Mouse (Mus musculus) embryo, embryonic 11.5 days (tissue): ENCODE results near the gene Bach2.

Source experiments
- DNase-seq: peaks from one replicate; pipeline ENCODE4 v3.0.0-alpha.2; 2012; ENCODE audit warnings: low read depth, low spot score

Bach2 gene

DNA sequence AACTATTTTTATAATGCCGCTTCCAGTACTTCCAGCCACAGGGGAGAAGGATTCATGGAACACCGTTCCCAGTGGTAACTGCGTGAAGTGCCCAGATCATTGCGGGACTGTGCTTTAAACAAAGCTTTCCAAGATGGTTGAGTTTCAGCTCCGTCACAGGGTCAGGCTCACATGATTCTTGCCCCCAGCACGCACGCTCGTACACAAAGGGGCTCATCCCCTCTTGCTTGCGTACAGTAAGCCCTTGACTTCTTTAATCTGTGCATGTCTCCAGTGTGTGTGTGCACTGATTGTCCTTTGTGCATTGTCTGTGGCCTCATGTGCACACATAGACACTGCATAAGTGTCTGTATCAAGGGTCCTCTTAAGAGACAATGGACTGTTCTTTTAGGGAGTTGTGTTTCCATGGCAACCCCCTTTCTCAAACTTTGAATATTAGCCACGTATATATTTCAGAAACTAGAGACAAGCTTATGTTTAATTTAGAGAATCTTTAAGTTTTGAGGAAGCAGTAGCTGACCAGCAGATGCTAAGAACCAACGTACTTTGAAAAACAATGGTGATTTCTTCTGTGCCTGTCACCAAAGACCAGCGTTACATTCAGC, 119.5 kb downstream of the Bach2 start:
- no peak for DNase-seq

DNA sequence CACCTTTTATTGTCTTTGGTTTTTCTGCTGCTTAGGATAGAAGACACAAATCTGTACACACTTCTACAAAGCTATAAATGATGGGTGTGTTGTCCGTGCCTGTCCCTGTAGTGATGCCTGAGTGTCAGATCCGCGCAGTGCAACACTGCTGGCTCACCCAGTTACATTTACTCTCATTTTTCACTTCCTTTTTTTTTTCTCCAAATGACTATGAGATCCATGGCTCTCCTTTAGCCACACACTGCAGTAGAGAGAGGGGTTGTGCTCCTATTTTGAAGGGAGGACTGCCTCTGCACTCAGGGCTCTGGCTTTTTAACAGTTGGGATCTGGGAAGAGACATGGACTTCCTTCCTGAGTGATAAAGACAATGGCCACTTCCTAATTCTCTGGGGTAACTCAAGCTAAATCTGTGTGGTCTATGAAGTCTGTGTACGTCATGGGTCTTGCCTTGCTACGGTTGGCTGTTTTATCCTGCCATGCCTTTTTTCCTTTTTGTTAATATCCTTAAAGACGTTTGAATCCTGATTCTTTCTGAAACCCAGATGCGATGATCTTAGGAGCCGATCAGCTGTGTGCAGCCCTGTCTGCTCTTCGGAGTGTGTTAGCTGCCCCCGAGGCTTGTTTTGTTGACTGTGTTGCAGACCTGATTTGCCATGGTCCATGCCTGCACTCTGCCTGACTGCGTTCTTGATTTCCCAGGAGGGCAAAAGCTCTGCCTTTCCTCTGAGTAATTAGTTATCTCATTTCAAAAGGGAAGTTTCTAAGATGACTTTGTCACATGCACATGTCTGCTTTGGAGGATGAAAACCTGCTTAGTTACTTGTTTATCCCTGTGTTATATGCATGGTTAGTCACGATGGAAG, 120.2 kb downstream of the Bach2 start:
- no peak for DNase-seq

DNA sequence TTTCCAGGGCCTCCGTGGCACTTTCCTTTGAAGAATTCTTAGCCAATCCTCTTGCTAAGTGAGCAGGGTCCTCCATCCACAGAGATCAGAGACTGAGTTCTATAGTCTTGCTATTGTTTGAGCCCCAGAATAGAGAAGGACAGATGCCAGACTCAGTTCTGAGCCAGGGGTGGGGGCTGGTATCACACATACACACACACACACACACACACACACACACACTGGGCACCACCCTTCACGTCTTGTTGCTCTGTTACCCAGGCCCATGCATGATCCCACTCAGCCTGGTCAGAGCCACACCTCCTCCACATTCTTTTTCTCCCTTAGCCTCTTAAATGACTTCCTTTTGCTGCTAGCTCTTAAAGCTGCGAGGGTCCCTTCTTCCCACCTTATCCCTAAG, 121.0 kb downstream of the Bach2 start:
- no peak for DNase-seq

DNA sequence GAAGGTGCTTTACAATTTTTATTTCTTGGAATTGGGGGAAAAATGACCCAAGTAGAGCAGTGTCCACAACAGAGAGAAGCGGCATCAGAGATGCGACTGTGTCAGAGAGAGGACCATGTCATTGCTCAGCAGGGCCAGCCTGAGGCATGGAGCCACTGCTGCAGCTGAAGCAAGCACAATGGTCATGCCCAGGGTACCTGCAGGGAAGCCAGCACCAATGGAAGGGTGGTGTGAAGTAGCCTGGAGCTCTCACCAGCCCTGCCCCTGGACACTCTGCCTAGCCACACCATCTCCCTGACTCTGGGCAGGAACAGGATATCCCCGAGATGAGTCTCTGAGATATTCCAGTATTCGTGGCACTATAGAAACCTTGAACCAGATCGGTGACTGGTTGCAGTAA, 121.9 kb downstream of the Bach2 start:
- DNase-seq, result no peak

DNA sequence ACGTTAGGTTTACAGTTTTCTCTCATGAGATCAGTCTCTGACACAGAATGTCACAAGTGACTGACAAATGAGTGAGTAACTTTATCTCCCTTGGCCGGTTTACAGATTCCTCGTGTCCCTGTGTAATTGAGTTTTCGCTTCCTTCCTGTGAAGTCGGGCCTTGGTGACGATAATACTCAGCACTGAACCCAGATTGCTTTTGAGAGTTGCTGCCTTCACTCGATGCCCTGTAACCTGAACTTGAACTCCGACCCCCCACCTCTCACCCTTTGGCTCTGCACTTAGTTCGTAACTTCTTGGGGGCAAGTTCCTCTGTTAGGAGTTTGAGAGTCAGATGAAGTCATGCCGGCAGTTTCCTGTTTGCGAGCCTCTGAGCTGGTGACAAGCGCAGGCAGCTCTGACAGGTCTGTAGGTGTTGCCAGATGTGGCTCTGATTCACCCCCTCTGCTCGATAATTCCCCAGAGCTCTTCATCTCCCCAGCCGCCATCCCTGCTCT, 124.9 kb downstream of the Bach2 start:
- no peak for DNase-seq

DNA sequence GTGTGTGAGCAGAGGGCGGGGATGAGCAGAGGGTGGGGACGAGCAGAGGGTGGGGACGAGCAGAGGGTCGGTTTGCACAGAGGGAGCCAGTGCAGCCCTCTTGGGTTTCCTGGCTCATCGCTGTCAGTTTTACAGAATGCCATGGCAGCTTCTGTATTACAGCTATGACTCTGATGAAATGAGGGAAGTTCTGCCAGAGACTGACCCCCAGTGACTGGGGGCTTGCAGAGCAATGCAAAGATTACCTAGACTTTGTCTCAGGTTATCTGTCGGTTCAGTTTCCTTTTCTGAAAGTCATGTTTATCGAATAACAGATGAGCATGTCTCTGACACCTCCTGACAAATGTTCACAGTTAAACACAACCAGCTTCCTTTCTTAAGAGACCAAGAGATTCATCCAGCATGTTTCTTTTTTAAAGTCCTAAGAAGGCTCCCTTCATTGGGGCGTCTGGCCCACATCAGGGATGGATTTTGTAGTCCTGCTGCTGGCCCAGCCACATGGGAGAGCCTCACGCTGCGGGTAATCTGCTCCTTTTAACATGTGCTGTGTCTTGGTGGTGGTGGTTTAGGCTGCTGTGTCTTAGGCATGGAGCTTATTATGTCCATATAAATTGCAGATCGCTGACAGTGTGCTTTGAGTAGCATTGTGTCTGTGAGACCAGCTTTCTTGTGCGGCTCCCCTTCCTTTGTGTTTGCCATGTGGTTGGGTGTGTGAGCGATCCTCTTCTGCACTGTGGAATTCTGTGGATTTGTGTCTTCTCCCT, 126.7 kb downstream of the Bach2 start:
- no peak for DNase-seq

DNA sequence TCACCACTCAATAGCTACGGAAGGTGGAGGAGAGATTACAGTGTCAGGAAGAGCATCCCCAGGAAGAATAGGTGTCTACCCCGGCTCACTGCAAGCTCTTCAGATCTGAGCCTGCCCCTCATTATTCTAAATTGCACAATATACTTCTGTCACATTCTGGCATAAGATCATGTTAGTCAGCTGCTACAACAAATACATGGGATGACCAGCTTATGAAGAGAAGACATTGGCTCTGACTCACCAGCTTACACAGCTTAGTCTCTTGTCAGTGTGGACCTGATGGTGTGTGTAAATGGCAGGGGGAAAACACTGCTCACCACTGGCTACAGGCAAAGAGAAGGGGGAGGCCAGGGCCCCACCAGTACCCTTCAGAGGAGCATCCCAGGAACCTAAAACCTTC, 127.6 kb downstream of the Bach2 start:
- no peak for DNase-seq

DNA sequence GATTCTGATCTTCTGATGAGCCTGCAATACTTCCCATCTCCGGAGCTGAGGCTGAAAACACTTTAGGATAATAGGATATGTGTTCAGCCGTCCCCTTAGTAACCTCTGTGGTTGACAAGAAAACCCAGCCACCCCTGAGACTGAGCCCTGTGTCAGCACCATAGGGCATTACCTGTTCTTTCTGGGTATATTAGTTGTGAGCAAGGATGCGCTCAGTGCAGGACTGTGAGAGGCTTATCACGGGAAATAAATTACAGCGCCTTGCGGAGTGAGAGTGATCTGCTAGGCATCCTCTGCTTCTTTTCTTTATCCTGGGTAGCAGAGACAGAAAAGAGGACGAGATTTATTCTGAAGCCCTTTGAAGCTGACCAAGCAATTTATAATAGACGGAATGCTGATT, 129.7 kb downstream of the Bach2 start:
- DNase-seq, result no peak

DNA sequence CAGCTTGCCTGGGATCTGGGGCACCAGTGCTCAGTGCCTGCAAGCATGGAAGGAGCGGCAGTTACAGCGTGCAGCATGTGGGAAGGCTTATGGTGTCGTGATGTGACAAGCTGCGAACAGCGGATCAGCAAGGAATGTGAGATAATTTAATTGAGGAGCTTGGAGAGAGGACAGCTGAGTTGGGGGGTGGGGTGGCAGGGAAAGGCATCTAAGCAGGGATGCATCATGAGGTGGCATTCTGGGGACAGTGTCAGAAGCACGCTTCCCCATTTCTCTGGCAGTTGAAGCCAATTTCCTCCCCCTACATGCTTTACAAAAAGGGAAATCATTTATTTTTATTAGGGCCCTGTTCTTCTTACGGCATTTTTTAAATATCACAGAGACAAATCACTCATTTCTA, 134.5 kb downstream of the Bach2 start:
- DNase-seq, result no peak

DNA sequence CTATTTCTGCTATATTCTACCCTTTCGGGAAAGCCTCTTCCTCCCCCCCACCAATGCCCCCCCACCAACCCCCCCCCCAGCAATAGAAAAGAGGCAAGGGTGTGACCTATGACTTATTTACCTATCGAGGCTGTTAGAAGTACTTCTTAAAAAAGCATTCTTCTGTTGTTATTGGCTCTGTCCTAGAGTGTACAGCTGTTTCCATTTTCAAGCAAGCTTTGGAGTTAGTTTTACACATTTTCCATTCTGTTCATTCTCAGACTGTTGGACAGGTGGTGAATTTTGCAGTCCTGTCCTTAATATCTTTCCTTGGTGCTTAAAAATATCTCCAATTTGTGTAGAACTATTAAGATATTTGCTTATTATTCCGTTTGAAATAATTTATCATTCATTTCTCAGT, 134.9 kb downstream of the Bach2 start:
- no peak for DNase-seq

DNA sequence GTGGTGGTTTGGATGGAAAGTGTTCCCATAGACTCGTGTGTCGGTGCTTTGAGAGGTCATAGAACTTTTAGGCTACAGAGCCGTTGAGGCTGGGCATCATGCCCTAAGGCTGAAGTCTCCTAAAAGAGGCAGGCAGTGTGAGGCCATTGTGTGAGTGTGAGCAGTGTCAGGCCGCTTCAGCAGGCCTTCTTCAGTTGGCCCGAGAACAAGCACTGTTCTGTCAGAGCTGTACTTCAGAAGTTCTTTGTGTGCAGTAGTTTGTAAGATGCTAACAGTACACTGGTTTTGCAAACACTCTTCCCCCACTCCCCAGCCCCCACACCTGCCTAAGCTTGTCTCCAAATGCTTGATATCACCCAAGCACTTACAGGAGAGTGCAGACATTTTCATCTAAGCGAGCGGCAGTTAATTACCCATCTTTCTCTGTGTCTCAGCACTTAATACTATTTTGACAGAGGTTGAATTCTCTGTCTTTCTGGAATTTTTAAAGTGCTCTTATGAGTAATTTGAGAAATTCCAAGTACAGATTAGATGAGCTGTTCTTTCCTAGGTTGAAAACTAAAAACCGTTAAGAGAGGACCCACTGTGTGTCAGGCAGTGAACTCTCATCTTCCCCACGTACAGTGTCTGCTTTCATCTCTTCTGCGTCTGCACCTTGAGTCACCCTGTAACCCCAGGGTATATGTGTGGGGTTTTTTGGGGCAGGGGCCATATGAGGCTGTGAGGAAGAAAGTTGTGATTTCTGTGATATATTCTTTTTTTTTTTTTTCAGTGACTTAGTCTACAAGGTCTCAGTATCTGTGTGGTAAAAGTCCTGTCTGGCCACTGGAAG, 136.4 kb downstream of the Bach2 start:
- no peak for DNase-seq

DNA sequence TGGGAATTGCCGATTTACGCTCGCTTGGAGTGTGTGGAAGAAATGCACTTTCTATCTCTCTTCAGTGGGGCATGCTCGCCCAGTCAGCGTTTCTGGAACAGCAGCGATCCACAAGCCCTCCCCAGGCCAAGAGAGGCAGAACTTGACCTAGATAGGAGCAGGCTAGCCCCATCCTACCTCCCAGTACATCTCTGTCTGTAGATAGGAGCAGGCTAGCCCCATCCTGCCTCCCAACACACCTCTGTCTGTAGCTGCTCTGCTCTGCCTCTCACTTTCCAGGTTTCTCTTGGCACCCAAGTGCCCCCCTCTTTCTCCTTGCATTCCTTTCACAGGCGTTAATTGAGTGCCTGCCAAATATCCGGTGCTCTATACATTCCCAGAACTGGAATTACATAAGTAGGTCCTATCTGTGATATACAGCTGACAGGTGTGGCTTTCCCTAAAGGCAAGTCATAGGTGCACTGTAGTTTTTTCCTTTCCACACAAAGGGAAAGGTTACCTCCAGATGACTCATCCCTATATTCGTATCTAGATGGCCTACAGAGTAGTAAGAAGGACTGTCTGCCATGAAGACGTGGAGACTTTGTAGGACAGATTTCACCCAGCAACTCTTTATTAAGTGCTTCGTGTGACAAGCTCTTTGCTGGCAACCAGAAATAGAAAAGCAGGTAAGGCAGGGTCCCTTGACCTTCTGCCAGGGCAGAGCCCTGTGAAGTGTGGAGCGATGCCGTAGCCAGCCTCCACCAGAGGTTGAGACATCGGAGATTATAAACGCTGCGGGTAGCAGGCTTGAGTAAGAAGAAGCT, 137.3 kb downstream of the Bach2 start:
- DNase-seq, result no peak

DNA sequence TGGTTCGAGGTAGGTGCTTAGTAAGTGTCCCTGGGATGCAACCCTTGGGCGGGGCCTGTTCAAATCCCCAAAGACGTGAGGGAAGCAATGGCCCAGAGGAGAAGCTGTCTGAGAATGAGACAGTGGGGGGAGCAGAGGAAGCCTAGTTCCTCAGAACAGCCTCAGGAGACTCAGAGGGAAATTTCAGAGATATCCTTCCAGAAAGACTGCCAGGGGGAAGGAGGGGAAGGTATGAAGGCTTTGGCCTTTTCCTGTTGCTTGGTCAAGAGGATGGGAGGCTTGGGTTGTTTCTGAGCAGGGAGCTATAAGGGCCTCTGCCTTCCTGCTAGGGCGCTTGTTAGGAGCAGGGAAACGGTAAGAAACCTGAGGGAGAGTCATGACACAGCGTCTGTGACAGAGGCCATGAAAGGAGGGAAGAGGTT, 137.9 kb downstream of the Bach2 start:
- no peak for DNase-seq

DNA sequence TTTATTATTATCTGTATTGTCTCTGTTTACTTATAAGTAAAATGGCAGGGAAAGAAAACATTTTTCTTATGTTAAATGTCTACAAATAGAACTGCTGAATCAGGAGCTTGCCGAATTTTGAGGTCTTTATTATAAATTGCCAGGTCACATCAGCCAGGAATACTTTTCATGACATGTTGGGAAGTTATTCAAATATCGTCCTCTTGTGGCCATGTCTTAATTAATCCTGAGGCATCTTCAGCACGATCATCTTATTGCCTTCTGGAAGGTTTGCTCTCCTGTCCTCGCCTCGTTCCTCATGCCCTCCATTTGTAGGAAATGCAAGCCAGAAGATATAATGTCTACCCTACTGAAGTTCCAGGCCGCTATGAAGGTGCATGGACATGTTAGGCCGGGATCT, 140.5 kb downstream of the Bach2 start:
- DNase-seq, result no peak

DNA sequence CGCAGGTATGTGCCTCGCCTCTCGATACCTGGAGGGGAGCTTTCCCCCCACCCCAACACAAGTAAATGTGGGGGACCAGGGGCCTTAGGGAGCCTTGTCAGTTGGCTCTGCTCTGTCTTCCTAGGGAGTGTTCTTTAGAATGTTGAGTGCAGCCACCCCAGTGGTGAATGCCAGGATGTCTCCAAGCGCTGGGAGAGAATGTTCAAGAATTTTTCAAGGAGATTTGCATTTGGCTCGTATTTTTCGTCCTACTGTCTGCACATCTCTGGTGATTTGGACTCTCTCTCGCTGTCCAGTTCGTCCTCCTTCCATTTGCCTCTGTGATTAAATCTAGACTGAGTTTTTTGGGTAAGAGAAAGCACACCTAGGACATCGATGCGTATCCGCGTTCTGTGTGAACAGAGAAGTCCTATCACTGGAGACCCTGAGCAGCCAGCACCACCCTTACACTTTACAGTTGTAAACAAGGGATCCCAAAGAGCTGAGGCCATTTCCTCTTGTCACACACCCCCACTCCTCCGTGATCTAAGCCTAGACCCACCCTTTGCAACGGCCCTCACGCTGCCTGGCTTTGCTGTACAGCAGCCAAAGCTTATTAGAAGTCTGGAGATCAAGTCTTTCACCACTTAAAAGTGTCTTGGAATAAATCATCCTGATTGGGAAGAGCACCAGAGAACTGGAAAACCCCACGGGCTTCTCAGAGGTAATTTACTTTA, 143.2 kb downstream of the Bach2 start:
- no peak for DNase-seq

DNA sequence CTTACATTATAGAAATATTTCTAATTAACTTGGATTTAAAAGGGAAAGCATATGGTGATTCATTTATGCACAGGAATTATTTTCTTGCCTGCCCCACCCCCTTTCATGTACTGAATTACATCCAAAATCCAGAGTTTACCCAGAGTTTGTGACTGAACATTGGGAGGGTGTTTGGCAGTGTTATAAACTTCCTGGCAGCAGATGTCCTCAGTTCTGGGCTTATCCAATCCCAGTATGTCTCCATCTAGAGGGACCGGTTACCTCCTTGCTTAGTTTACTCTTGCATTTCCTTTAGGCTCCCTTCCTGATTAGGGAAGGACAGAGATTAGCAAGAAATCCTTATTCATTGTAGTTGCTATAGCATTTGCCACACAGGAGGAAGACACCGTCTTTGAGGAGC, 146.5 kb downstream of the Bach2 start:
- DNase-seq, result no peak

DNA sequence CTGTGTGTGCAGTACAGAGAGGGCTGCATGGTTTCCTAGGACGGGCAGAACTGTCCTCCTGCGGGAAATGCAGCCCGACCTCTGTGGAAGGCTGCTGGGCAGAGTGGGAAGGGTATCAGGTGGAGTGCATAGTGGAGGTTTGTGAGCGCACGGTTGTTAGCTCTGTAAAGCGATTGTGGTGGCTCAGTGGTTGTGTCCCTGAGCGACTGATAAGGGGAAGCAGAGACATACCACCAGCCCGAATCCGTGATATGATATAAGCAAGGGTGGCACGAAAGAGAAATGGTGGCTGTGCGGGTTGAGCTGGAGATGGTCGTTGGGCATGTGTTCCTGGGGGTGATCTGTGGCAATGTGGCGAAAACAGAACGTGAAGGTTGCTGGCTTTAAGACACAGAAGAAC, 147.0 kb downstream of the Bach2 start:
- DNase-seq, result no peak

DNA sequence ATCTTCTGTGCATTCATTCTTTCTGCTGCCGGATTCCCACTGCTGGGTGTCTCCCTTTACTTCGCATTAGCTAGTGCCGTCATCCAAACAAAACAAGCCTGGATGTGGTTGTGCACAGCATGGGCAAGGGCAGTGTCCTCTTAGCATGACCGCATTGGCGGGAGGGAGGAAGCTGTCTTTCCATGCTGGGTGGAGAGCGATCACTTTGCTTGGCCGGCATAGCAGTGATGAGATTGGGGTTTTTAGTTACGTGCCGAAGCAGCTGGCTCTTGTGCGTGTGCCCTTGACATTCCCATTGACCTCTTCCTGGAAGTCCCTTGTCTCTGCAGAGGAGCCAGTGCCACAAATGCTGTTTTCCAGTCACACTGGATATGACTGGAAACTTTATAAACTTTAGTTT, 147.7 kb downstream of the Bach2 start:
- no peak for DNase-seq

DNA sequence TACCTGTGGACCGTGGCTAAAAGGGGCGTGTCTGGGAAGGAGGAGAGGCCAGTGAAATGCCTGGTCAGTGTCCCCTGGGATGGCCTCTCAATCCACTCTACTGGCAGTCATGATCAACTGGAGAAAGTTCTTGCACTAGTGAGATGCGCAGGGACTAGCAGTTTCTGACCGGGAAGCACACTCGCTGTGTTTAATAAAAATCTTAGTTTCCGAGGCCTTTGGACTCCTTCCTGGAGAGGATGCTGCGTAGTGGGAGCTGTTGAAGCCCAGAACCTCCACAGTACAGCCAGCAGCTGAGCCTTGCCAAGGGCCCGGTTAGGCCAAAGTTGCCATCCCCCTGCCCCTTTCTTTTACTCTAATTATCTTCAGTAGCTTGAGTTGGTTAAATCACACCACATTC, 148.3 kb downstream of the Bach2 start:
- DNase-seq, result no peak
